Mouse (Mus musculus) Muller cell, postnatal 12 days (primary cell): ENCODE data around the gene Fgfr2.
"Not testable (repeated sequence)": the region's sequence is repeated elsewhere in the genome, so short reads cannot be mapped to it uniquely, and the experiment has no call there.

Experiments
- DNase-seq: peaks from one replicate; pipeline ENCODE4 v3.0.0-alpha.2; 2015; ENCODE audit errors: inconsistent ontology term

Fgfr2 gene

DNA sequence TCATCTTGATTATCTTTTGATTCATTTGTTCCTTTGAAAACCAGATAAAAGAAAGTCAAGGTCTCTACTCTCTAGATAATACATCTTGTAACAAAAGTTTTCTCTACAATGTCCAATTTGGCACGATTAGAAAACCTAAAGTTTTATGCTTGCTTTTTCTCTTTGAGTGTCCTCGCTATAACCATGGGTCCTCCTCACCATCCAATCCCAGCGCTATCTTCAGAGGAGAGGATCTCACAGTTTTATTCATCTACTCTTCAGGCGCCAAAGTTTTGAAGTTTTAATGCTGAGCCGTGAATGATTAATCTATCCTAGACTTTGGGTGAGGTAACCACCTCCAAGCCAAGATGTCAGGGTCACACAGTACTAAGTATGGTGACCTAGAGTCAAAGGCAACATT is 2687.4 kb downstream of the Fgfr2 start:
- no peak for DNase-seq

DNA sequence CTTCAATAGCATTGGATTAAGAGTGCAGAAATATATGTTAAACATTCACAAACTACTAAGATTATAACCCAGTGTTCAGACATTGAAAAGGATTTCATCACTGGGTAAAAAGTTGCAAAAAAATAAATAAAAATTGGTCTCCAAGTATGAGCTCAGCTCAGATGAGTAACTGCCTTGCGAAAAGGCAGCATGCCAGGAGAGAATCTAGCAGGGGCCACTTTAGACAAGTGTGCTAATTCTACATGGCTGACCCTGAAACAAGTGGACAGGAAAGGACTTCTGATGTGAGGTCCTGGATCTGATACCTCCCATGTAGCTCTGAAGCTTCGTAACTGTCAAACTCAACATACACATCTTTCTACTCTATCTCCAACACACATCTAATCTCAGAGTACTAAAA is 2691.0 kb downstream of the Fgfr2 start:
- no peak for DNase-seq

DNA sequence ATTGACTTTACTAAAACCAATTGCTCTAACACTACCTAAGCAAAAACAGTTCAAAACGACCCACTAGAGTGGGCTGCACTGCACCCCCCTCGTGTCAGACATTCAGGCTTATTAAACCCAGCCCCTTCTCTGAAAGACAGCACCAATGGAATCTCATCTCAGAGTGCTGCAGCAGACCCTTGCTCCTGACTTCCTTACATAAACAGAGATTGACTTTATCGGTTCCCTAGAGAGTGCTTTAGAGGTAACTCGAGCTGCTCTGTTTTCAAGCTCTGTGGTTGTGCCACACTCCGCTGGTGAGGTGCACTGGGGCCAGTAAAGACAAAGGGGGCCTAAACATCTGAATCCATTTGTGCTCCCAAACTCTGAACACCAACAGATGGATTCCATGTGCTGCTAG is 2696.6 kb downstream of the Fgfr2 start:
- no peak for DNase-seq

DNA sequence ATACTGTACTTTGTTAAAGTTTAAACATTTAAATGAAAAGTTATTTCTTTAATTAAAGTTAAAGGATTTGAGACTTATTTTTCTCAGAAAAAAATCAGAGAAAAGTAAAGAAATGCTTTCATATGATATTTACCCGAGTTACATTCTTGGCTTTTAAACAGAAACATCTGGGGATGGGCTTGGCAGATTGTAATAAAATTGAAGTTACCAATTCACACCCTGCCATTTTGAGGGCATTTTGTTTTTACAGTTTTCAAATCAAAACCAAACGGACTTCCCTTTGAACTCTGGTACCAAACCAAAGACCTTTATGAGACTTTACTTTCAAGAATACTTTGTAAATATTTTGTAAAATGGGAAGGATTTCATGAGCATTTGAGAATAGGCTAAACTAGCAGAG is 2697.2 kb downstream of the Fgfr2 start:
- no peak for DNase-seq

DNA sequence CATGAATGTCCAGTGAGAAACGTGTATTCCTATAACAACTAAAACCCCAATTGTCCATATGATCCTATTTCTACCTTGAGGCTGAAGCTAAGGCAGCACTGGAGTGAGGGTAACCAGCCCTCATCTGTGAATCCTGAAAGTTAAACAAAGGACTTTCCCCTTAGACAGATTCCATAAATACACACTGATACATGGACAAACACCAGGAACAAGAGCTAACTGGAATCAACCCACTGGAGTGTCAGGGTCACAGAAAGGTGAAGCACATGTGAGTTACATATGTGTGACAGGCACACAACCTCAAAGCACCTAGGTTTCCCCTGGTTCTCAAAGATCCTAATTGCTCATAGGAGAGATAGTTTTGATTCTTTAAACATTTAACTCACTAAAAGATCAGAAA is 2703.2 kb downstream of the Fgfr2 start:
- no peak for DNase-seq

DNA sequence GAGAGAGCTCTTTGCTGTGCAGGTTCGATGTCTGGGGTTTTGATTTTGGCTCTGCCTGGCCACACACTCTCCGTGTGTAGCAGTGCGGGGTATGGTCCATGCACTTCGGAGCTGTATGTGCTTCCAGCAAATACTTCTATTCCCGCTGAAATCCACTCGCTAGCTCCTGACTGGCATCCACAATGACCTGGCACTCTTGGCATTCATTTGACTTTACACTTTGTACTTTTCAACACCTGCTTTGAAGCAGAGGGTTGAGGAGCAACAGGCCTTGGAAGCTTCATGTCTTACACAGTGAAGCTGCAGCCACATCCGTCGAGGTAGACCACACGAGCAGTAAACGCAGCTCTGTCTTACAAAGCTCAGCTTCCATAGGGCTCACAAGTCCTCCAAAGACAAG is 2715.5 kb downstream of the Fgfr2 start:
- DNase-seq = no peak

DNA sequence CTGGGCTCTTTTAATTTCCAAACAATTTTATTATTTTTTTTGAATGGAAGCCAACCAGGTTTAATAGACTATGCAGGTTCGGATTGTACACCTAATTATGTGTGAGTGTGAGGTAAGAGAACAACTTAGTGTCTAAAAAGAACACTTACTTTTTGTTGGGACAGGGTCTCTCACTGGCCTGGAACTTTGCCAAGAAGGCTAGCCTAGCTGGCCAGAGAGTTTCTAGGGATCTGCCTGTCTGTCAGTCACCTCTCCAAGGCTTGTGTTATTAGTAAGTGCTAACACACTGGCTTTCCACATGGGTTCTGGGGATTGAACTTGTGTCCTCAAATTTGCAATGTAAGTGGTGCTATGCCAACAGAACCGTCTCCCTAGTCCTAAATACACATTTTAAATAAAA is 2719.8 kb downstream of the Fgfr2 start:
- DNase-seq = no peak

DNA sequence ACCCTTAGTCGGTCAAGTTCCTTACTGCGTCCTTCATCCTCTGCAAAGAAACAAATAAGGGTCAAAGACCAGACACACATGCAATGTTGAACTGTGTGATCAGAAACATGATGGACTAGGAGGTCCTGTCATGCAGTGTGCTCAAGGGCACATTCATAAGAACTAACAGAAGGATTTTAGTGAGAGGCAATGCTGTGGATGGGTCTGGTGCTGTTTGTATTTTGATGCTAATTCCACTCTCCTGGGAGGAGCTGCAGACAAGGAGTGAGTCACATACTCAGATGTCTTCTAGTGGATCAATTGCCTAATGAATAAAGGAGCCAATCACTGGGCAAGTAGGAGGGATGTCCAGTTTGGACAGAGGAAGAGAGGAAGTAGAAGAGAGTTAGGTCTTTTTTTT is 2728.5 kb downstream of the Fgfr2 start:
- no peak for DNase-seq

DNA sequence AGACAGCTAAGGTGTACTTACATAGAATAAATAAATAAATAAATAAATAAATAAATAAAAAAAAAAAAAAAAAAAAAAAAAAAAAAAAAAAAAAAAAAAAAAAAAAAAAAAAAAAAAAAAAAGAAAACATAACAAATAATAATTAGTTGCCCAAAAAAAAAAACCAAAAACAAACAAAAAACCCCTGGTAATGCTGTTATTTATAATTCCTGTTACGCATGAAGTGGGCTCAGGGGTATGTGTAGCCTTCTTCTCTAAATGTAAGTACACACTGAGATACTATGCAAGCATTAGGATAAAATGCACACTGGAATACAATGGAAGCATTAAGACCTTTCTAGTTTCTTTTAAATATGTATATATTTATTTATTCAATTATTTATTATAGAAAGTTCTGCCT is 2733.1 kb downstream of the Fgfr2 start:
- not testable (repeated sequence) for DNase-seq

DNA sequence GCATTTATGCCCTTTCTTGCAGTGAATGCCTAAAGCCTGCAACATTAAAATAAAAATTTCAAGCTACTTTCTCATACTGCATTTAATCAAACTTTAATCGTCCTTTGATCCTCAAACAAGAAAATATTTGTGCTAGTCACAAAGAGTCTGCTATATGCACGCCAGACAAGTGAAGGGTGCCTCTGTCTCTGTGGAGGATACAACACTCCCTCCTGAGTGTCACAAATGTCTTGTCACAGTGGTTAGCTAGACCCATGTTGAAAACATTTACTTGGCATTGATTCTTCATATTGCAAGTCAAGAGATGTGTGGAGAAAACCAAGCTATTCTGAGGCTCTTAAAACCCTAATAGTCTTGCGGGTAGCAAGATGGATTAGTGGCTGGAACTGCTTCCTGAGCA is 2736.8 kb downstream of the Fgfr2 start:
- no peak for DNase-seq

DNA sequence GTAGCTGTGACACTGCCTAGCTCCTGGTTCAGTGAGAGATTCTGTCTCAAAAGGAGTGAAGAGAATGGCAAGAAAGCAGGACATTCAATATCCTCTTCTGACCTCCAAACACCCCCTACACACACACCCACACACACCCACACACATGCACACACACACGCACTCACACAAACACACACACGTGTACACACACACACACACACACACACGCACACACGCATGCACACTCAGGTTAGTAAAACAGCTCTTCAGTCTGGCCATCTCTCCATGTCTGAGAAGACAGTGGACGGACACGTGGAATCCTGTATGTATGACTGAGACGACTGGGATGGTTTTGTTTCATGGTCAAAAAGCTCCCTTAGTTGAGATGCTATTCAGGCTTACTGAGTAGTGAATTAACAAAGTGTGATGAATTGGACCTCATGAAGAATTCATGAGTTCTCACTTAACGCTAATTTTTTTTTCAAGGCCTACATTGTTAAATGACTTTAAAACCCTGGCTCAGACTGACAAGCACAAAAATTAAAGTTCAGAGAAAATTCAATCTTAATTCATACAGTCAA is 2737.3 kb downstream of the Fgfr2 start:
- DNase-seq = no peak

DNA sequence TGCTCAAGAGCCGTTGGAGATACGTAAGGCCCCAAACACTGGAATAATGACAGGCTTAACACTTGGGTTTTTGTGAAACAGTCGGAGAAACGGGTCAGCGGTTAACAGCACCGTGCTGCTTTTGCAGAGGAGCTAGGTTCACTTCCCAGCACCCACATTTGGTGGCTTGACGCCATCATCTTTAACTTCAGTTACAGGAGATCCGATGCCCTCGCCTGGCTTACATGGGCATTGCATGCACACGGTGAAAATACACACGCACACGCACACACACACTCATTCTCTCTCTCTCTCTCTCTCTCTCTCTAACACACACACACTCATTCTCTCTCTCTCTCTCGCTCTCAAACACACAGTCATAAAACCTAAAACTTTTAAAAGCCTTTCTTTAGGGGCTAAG is 2741.0 kb downstream of the Fgfr2 start:
- no peak for DNase-seq

DNA sequence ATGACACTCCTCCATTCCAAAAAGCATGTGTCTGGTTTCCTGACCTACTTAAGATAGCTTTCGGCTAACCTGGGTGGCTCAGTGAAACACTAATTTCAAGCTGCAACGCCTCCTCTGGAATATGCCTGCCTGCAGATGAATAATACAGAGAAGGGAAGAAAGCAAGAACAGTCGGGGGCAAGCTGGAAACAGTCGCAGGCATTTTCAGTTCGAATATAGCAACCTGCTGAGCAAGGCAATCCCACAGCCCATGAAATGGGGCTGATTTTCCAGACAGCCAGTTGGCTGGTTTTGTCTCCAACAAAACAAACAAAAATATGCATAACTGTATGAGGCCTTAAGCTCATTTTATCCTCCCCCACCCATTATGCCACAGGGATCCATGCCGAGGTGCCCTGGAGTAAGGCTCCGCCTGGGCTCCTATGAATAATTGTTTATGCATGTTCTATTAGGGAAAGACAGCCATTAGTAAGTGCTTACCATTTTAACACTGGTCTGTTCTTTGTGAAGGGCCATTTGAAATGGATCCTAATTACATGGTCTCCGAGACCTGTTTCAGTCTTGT is 2741.7 kb downstream of the Fgfr2 start:
- DNase-seq = peak; percentile 39

DNA sequence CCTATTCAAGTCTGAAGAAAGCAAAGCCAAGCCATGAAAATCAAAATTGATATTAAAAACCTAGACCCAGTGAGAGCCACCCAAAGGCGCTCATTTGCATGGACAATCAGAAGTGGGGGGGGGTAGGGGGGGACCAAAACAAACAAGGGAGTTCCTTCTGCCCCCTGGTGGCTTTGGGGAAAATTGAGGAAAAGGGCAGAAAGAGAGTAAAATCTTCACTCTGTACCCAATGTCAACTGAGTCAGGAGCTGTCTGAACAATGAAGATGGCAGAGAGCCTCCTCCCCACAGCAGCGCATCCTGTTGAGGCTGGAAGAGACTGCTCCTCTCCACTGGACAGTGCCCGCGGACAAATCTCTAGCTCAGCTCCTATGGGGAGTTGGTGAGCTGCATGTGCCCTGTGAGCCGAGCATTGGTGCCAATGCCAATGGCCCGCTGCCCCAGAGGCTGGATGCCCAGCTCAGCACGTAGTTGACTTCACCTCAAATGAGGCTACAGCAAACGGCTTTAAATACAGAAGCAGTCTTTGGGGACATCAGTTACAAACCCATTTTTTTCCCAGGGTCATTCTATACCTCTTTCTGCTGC is 2742.3 kb downstream of the Fgfr2 start:
- DNase-seq = peak; percentile 10

DNA sequence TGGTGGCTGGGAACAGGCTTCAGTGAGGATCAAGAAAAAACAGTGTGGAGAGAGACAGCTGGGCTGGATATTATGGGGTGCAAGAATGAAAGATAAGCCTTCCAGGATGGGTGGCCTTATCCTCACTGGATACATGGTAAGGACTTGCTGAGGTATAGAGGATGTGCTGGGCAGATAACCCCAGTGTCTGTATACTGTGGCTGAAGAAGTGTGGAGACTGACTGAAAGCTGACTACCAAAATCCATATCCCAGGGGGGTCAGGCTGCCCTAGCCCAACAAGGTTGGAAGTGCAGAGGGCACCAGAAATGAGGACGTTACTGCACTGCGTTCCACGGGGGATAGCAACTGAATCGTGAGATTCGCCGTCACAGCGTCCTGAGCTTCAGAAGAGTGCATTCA is 2742.8 kb downstream of the Fgfr2 start:
- DNase-seq = no peak

DNA sequence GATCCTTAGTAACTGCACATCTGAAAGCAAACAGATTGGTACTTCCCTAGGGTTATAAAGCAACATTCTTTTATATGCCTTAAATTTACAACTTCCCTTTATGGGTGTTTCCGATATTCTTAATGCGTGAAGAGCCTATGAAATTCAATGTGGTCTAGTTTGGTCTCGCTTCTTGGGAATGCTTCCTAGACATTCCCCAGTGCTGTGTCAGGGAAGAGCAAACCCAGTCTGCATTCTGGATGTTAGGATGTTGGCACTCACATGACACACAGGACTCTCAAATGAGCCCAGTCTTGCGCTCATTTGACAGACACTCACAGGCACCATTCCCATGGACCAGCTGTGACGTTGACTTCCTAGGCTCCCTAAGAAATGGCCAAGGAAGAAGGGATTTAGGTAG is 2743.3 kb downstream of the Fgfr2 start:
- DNase-seq = no peak

DNA sequence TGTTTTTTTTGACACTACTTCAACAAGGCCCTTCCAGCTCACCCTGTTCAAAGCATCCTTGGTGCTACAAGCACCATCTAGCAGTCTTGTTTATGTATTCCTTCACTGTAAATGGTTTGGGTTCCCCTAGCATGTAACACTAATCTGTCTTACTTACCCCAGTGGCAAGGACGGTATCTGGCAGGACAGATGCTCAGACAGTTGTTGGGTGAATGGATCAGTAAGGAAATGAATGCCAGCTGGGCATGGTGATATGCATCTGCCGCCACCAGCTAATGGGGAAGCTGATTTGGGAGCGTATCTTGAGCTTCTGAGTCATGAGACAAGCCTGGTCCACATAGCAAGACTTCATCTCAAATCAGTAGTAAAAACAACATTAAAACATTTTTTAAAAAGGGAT is 2744.8 kb downstream of the Fgfr2 start:
- no peak for DNase-seq

DNA sequence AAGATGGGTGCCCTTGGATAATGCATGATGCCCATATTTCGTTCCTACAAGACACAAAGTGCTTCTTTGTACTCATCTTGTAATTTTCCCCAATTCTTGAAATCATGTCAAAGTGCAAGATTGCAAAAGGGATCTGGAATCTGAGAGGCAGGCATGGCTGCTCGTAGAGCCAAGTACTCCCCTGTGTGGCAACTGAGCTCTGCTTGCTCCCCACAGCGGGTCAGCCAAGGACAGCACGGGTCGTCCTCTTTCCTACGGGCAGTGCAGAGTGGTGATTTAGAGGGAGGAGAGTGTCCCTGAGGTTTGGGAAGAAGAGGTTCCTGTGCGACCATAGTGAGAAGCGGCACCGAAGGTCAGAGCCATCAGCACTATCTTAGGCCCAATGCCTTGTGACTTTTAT is 2748.8 kb downstream of the Fgfr2 start:
- DNase-seq = no peak

DNA sequence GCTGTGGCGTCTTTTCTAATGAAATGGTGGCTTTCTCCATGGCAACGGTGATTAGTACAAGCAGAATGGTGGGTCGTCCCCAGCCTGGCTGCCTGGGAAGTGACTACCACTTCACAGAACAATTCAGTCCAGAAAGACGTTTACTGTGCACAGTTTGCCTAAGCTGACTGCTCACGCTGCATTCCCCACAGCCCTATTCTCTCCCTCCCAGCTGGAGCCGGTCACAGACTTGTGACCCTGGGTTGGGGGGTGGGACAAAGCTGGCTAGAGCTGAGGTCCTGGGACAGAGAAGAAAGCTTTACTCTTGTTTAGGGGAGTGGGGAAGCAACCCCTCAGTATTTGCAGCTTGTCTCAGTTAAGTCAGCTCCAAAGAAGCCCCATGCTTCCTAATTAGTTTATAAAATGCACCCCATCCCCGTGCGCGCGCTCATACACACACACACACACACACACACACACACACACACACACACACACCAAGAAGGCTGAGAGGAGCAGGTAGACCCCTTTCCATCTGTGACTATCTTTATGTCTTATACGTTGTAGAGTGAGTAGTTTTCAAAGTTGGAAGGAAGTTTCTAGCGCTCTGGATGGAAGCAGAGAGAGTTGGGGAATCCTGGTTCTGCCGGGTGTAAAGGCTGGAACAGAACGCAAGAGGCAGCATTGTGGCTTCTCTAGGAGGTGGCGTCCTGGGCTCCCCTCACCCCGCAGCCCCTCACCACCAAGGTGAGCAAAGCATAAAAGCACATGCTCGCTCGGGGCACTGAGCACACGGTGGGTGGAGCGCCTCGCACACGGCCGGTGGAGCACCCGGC is 2754.1 kb downstream of the Fgfr2 start:
- peak; percentile 46 for DNase-seq

DNA sequence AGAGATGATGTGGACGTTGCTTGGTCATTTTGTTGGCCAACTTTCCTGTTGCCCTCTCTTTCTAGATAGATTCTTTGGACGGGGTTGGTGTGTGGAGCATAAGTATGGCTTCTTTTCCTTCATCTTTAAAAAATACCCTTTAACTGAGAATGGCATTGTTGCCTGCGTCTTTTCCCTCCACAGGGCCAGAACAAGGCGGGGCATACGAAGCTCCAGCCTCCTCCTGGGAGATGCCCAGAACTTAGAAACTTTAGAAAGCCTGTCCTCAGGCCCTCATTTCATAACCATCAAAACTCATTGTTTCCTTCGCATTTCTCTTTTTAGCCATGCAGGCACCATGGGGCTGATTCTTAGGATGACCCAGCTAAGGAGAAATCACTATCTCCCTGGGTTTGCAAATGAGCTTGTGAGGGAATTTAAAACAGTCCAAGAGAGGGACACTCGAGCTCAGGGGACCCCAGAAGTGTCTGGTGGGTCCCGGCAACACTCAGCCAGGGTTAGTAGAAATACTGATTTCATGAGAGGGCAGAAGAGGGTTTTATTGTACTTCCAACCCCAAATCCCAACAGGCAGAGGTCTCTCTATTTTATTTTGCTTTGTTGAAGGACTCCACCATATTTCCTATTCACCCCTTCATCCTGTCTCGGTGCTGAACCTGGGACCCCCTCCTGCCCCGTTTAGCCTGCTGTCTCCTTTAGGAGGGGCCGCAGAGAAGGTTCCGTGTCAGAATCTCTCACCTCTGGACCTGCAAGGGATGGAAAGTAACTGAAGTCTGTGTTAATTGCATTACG is 2754.9 kb downstream of the Fgfr2 start:
- no peak for DNase-seq

DNA sequence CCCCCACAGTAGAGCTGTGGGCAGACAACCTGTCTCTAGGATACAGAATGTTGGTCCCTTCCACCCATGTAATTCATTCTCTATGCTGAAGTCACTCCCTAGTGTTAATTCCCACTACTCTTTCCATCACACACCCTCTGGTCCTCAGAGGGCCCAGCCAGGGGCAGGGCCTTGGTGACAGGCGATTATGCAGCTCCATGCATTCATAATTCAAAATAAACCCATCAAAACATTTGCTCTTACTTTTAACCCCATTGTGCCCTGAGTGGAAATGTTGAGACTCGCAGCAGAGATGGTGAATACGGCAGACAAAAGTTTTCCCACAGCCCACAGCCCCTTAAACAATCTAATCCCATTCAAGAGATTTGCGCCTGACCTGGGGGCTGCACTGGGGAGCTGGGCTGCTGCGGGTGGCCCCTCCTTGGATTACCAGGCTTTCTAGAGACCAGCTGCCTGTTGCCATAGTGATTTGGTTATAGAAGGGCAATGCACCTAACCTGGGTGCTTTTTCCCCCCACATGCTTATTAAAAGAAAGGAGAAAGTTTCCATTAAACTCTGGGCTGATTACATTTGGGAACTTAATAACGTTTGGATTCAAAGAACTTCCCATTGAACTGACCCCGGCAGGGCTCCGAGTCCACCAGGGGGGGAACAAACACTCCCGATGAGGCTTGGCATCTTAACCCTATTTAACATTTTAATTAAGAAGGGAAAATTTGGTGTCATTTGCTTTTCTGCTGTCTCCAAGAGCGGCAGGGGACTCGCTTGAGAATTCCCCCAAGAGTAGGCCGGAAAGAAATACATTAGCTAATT is 2755.7 kb downstream of the Fgfr2 start:
- no peak for DNase-seq
